ENCODE assay signal across 20 mouse cellular contexts in genomic region chr3:27610547-27610946, GRCm38 (mm10).
DNase-seq lines count a peak whose midpoint lies in the region; ATAC-seq lines count a peak whose summit lies in the region.
"Had no signal": no experiment of that assay in that cellular context is flagged by ENCODE, and none has a peak within 500 bp of the region (broad histone marks: within the 10 kb centered on the region; RNA-seq: fewer than 3 reads in every experiment).

No protein-coding gene starts in this region.

- peaks cover 46% of the 10 kb centered on the region for H3K4me1 ChIP-seq in heart, embryonic 15.5 days (replicated peaks)
- peaks cover 6% of the 10 kb centered on the region; the same call in 1 of the 2 replicates for H3K4me1 ChIP-seq in midbrain, embryonic 11.5 days (ENCODE audit: control insufficient read depth, insufficient read depth, low read length)
- H3K4me1 ChIP-seq in midbrain, embryonic 10.5 days, result peaks cover 43% of the 10 kb centered on the region
- H3K4me1 ChIP-seq in intestine, embryonic 16.5 days (ENCODE audit: control insufficient read depth, insufficient read depth, low read length), result peaks cover 22% of the 10 kb centered on the region
- H3K4me1 ChIP-seq: megakaryocyte, embryonic 14.5 days had no signal

- H3K9ac ChIP-seq in heart, embryonic 15.5 days, result no peak overlapping the region
- H3K9ac ChIP-seq in midbrain, embryonic 11.5 days (ENCODE audit: low read length), result no peak overlapping the region
- H3K9ac ChIP-seq in intestine, embryonic 16.5 days (ENCODE audit: low read depth, low read length), result no peak overlapping the region
- H3K9ac ChIP-seq: embryonic facial prominence, embryonic 15.5 days; forebrain, embryonic 12.5 days; liver, embryonic 14.5 days had no signal

- no peak overlapping the region for H3K4me3 ChIP-seq in heart, embryonic 15.5 days
- no peak overlapping the region for H3K4me3 ChIP-seq in midbrain, embryonic 11.5 days (ENCODE audit: low read depth, low read length)
- no peak overlapping the region for H3K4me3 ChIP-seq in midbrain, embryonic 10.5 days
- no peak overlapping the region for H3K4me3 ChIP-seq in intestine, embryonic 16.5 days (ENCODE audit: low read length)
- H3K4me3 ChIP-seq: embryonic facial prominence, embryonic 15.5 days; forebrain, embryonic 12.5 days; megakaryocyte, embryonic 14.5 days had no signal

- intact Hi-C loops in heart, postnatal 25 days (cut with DNase I), result no loop called here
- intact Hi-C loops in left cerebral cortex, postnatal 25 days (cut with DNase I), result no loop called here

- no peak for ATAC-seq in heart, embryonic 15.5 days (replicated peaks; ENCODE audit: insufficient number of reproducible peaks, insufficient read depth, low FRiP score, low read depth)
- no peak for ATAC-seq in midbrain, embryonic 11.5 days (ENCODE audit: low FRiP score)
- no peak for ATAC-seq in intestine, embryonic 16.5 days
- ATAC-seq: activated CD4-positive, CD25-positive, alpha-beta regulatory T cell, adult 4 months; hindbrain, embryonic 16.5 days; Patski had no signal

- no peak for DNase-seq in heart, postnatal 25 days (ENCODE audit: low spot score)
- DNase-seq in midbrain, embryonic 11.5 days (ENCODE audit: low spot score, missing footprints), result peak; percentile 77
- no peak for DNase-seq in midbrain, embryonic 10.5 days (ENCODE audit: low spot score)
- peak; percentile 36 to 54 for DNase-seq in kidney, postnatal 36 days
- DNase-seq in left cerebral cortex, postnatal 25 days (ENCODE audit: low spot score in 2 of 2), result no peak
- DNase-seq: adrenal gland, postnatal 14 days; cerebellum, adult 11-12 months; gastrocnemius, postnatal 14 days; heart, postnatal 10 days; lung, postnatal 10 days; thymus, postnatal 4 days had no signal

- H3K27ac ChIP-seq in heart, embryonic 15.5 days, result peak overlapping the region; percentile 45; the same call in 1 of the 2 replicates
- no peak overlapping the region for H3K27ac ChIP-seq in midbrain, embryonic 11.5 days (ENCODE audit: low read depth, low read length)
- no peak overlapping the region for H3K27ac ChIP-seq in midbrain, embryonic 10.5 days (replicated peaks)
- H3K27ac ChIP-seq in intestine, embryonic 16.5 days (ENCODE audit: low read length), result no peak overlapping the region
- H3K27ac ChIP-seq: embryonic facial prominence, embryonic 15.5 days; forebrain, embryonic 12.5 days; liver, embryonic 14.5 days had no signal

- H3K9me3 ChIP-seq in heart, embryonic 15.5 days (replicated peaks), result no peaks in the 10 kb centered on the region
- H3K9me3 ChIP-seq in midbrain, embryonic 11.5 days (ENCODE audit: control insufficient read depth, low read length), result no peaks in the 10 kb centered on the region
- no peaks in the 10 kb centered on the region for H3K9me3 ChIP-seq in midbrain, embryonic 10.5 days (replicated peaks)
- no peaks in the 10 kb centered on the region for H3K9me3 ChIP-seq in intestine, embryonic 16.5 days (ENCODE audit: control insufficient read depth, low read length)
- H3K9me3 ChIP-seq: embryonic facial prominence, embryonic 15.5 days; forebrain, embryonic 12.5 days; megakaryocyte, embryonic 14.5 days had no signal

- no peaks in the 10 kb centered on the region for H3K27me3 ChIP-seq in heart, embryonic 15.5 days
- no peaks in the 10 kb centered on the region for H3K27me3 ChIP-seq in midbrain, embryonic 11.5 days (ENCODE audit: control insufficient read depth, insufficient read depth, low read length)
- H3K27me3 ChIP-seq in midbrain, embryonic 10.5 days (ENCODE audit: low read depth, poor library complexity, severe bottlenecking), result no peaks in the 10 kb centered on the region
- H3K27me3 ChIP-seq in intestine, embryonic 16.5 days (replicated peaks; ENCODE audit: control insufficient read depth, insufficient read depth, low read length), result no peaks in the 10 kb centered on the region
- H3K27me3 ChIP-seq: embryonic facial prominence, embryonic 15.5 days; forebrain, embryonic 12.5 days; Patski had no signal

- no peak overlapping the region for H3K4me2 ChIP-seq in heart, embryonic 15.5 days
- no peak overlapping the region for H3K4me2 ChIP-seq in midbrain, embryonic 11.5 days
- H3K4me2 ChIP-seq in intestine, embryonic 16.5 days (ENCODE audit: low read depth, low read length), result no peak overlapping the region
- H3K4me2 ChIP-seq: embryonic facial prominence, embryonic 15.5 days; forebrain, embryonic 12.5 days had no signal

- WGBS in heart, embryonic 15.5 days, result 68% methylated on average over 4 of the region's 4 CpGs
- 86% methylated on average over 4 of the region's 4 CpGs for WGBS in midbrain, embryonic 11.5 days
- 89% methylated on average over 4 of the region's 4 CpGs for WGBS in midbrain, embryonic 10.5 days
- 79% methylated on average over 4 of the region's 4 CpGs for WGBS in intestine, embryonic 16.5 days

- no peaks in the 10 kb centered on the region for H3K36me3 ChIP-seq in heart, embryonic 15.5 days
- H3K36me3 ChIP-seq in midbrain, embryonic 11.5 days (ENCODE audit: control insufficient read depth, insufficient read depth, low read length), result no peaks in the 10 kb centered on the region
- 0 out of 2 replicates have a peak, but pooled peaks cover 4% of the 10 kb centered on the region for H3K36me3 ChIP-seq in midbrain, embryonic 10.5 days
- H3K36me3 ChIP-seq in intestine, embryonic 16.5 days (ENCODE audit: control insufficient read depth, insufficient read depth, low read length), result no peaks in the 10 kb centered on the region
- H3K36me3 ChIP-seq: embryonic facial prominence, embryonic 15.5 days; forebrain, embryonic 12.5 days had no signal

Comparison
In these comparisons a context has a peak if more than half of its experiments do, and no peak if none do; other contexts are left out.
1. DNase-seq: peak in midbrain, embryonic 11.5 days (single experiment) and kidney, postnatal 36 days (2 of 2); none in heart, postnatal 25 days (single experiment), midbrain, embryonic 10.5 days (single experiment) and left cerebral cortex, postnatal 25 days (0 of 2).